Mouse (Mus musculus) heart, postnatal 25 days (tissue): ENCODE results near the gene Dcaf4. TPM values are rescaled to one million over a fixed set of nuclear protein-coding genes. Genes with fewer than 3 reads are reported as not detected.

Experiments used
- DNase-seq: peaks from one replicate; pipeline ENCODE4 v3.0.0; 2022; ENCODE audit warnings: low spot score
- intact Hi-C: fragments of 180-260 bp; cut with DNase I; formaldehyde crosslinking; loops from one replicate; pipeline ENCODE4 v1.15.1; 2025
- total RNA-seq, 2 experiments: library from RNA; stranded (reverse); gene quantifications; 2 replicates each; pipeline ENCODE4 v1.2.3; 2021

Dcaf4 gene
- total RNA-seq, 2 experiments from 2014 or later, result 14.1 to 15.2 TPM

- intact Hi-C loops, result no loop called here
- no peak for DNase-seq
Measured at GRCm38 (mm10) chr12:83532966-83533365, 12.7 kb downstream of the Dcaf4 start.

- intact Hi-C loops, result no loop called here
- DNase-seq, result no peak
Measured at GRCm38 (mm10) chr12:83534190-83534589, 13.9 kb downstream of the Dcaf4 start.

DNA sequence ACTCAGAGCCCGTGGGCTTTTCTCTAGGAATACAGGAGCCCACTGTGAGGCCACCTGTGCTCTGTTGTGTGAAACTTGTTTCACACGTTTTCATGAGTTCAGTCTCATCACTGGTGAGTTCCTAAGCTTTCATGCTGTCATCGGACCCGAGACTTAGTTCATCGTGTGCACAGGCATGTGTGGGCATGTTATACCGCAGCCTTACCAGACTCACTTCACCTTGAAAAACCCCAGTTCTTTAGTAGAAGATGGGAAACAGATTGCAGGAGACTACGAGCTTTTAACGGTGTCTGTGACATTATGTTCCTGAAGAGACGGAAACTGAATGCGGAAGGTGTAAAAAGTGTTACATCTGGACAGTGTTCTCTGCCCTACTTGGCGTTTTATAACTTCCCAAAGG lies 15.2 kb downstream of the Dcaf4 start:
- intact Hi-C loops, result no loop called here
- DNase-seq, result no peak

DNA sequence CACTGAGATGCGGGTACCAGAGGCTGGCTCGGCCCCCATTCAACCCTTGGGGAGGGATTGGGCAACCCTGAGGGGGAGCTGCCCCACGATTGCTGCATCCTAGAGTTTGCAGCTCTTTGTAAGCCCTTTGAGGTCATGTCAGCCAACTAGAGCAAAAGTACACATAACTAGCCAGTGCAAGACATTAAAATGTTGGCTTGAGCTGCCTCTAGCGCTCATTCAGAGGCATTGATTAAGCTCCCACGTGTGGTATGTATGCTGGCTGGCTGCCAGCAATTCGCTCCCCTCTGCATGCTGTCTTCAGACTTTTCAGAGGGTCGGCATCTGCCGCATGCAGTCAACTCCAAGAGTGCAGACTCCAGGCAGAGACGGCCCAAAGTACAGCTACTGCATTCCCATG lies 15.8 kb downstream of the Dcaf4 start:
- intact Hi-C loops, result no loop called here
- no peak for DNase-seq

DNA sequence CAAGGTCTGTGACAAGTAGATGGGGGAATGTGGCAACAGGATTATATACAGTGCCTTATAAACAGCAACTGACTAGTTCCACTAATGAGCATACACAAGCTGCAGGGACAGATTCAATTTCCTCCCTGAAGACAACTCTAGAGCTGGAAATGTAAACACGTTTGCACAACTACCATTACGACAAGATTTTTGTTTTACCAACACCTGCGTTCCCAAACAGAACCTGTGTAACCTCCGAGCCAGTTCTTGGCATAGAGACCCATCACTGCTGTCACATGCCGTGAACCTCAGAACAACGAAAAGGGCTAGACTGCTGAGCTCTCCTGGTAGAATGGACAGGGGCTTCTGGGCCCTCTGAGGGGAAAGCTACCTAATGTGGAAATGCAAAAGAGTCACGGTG lies 23.7 kb downstream of the Dcaf4 start:
- intact Hi-C loops, result no loop called here
- no peak for DNase-seq

GRCm38 (mm10) chr12:83544791-83545190 lies 24.5 kb downstream of the Dcaf4 start:
- DNase-seq, result no peak
- intact Hi-C loops, result no loop called here

- no peak for DNase-seq
- intact Hi-C loops, result no loop called here
Measured at GRCm38 (mm10) chr12:83551305-83551704, 31.0 kb downstream of the Dcaf4 start.

GRCm38 (mm10) chr12:83553816-83554215 lies 33.5 kb downstream of the Dcaf4 start:
- DNase-seq, result no peak
- intact Hi-C loops, result no loop called here

GRCm38 (mm10) chr12:83555605-83556004 lies 35.3 kb downstream of the Dcaf4 start:
- intact Hi-C loops, result no loop called here
- DNase-seq, result no peak

DNA sequence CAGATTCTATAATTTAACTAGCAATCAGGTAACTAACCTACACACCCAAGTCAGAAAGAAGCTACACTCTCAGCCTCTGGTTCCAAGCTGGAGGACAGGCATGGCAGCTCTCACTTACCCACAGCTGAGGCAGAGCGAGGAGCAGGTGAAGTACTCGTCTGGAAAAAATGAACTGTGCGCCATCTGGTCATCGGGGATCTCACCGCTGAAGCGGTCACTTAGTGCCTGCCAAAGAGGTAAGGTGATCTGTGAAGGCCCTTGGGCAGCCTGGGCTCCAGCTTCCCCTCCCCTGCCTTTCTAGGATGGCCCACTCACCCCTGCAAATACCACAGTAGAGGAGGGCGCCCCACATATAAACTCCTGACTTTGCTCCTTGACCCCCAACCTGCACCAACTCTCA lies 38.2 kb downstream of the Dcaf4 start:
- intact Hi-C loops, result no loop called here
- DNase-seq, result no peak

- DNase-seq, result no peak
- intact Hi-C loops, result no loop called here
Measured at GRCm38 (mm10) chr12:83560189-83560588, 39.9 kb downstream of the Dcaf4 start.

GRCm38 (mm10) chr12:83562589-83562988 lies 42.3 kb downstream of the Dcaf4 start:
- DNase-seq, result no peak
- intact Hi-C loops, result no loop called here

GRCm38 (mm10) chr12:83569866-83570265 lies 49.6 kb downstream of the Dcaf4 start:
- intact Hi-C loops, result no loop called here

DNA sequence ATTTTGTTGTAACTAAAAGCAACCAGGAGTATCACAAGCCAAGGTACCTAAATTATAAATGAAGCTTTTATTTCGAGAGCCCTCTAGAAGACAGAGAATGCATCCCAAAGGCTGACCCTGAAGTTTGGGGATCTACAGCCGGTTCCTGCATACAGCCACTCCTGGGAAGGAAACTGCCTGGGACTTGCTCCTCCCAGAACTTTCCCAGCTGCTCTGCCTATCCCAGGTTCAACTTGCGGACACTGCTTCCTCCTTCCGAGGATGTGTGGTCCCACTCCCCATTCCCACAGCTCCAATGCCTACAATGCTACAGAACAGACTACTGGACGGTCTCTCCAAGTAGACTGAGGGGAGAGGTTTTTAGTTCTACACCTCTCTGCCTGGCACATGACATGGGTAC lies 52.5 kb downstream of the Dcaf4 start:
- intact Hi-C loops, result no loop called here
- DNase-seq, result no peak

More at GRCm38 (mm10) chr12:83569866-83570265, 49.6 kb downstream of the Dcaf4 start:
- no peak for DNase-seq

DNA sequence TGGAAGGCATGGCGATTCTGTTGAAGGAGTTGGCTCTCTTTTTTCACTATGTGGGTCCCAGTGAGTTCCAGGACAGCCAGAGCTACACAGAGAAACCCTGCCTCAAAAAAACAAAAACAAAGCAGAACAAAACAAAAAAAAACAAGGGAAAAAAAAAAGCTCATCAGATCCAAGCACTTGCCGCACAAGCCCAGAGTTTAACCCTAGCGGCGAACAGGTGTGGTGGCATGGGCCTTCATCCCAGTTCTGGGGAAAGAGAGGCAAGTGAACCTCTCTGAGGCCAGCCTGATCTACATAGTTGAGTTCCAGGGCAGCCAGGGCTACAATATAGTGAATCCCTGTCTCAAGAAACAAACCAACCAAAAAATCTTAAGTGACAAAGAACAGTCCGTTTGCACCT lies 57.2 kb downstream of the Dcaf4 start:
- intact Hi-C loops, result no loop called here
- no peak for DNase-seq

DNA sequence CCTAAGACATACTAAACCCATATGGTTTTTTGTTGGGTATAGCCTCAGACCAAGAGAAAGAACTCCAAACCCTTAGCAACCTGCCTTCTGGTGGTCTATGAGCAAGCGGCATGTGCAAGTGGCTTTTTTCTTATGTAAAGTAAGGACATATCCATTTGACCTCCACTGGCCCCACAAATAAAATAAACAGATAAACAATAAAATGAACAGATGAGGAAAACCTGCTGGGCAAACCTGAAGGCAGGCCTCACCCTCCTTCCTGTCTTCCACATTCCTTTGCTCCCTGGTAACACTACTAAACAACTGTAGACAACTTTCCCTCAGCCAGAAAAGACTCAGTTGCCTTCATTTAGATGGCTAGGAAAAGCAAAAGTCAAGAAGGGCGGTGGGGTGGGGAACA lies 58.1 kb downstream of the Dcaf4 start:
- intact Hi-C loops, result no loop called here
- DNase-seq, result no peak

GRCm38 (mm10) chr12:83578896-83579569 lies 58.8 kb downstream of the Dcaf4 start:
- intact Hi-C loops, result no loop called here
- DNase-seq, result no peak

DNA sequence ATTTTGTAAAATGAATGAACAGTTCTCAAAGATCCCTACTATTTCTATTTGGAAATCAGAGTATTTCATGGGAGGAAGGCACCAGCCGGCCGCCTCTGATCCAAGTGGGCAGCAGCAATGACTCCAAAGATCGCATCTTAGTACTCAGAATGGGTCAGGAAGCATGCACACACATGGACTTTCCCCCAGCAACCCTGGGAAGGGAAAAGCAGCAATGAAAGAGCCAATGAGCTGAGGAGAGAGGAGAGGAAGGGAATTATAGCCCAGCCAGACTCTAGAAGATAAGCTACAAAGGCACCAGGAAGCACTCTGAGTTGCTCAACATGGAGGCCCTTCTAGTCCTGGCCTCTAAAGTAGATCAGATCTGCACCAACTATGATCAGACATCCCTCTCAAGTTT lies 60.0 kb downstream of the Dcaf4 start:
- intact Hi-C loops, result no loop called here
- no peak for DNase-seq

- DNase-seq, result no peak
- intact Hi-C loops, result no loop called here
Measured at GRCm38 (mm10) chr12:83582106-83582505, 61.8 kb downstream of the Dcaf4 start.

GRCm38 (mm10) chr12:83582747-83583146 lies 62.5 kb downstream of the Dcaf4 start:
- intact Hi-C loops, result no loop called here
- no peak for DNase-seq

- intact Hi-C loops, result no loop called here
- no peak for DNase-seq
Measured at GRCm38 (mm10) chr12:83586628-83587027, 66.4 kb downstream of the Dcaf4 start.
